Mouse (Mus musculus) liver, postnatal 0 days (tissue): ENCODE measurements around the gene Grhpr.

Source experiments
- CTCF ChIP-seq: sonication (generic); IDR thresholded peaks from 2 replicates; pipeline ENCODE4 v1.5.1; 2016; ENCODE audit warnings: antibody characterized with exemption, low read depth
- EP300 ChIP-seq: IDR thresholded peaks from 2 replicates; pipeline ENCODE4 v1.6.1; 2016; ENCODE audit warnings: antibody characterized with exemption, low read depth, mild to moderate bottlenecking

GRCm38 (mm10) chr4:44959220-44959619, 22.0 kb upstream of the Grhpr start:
- TF ChIP-seq CTCF (no peak), EP300 (no peak)
